Mouse (Mus musculus) common myeloid progenitor, adult 5-6 weeks (primary cell): ENCODE results near the gene Cnn2. TPM values are rescaled to one million over a fixed set of nuclear protein-coding genes. Genes with fewer than 3 reads are reported as not detected.
"Not testable (repeated sequence)": the region's sequence is repeated elsewhere in the genome, so short reads cannot be mapped to it uniquely, and the experiment has no call there.

Source experiments
- ATAC-seq: replicated peaks from 2 replicates; pipeline ENCODE4 v1.8.0; 2016; ENCODE audit warnings: low read depth, mild to moderate bottlenecking, moderate TSS enrichment, inconsistent platforms; ENCODE audit not compliant: poor library complexity, severe bottlenecking
- total RNA-seq: library from RNA; stranded (forward); fragments of 200-1000, 187-1606 nt; gene quantifications from 2 replicates; pipeline ENCODE4 v1.2.3, GENCODE M21; 2017

Gene Cnn2
- 62.2 and 72.9 TPM in 2 replicates for total RNA-seq

- ATAC-seq = no peak
These were observed at the start of gene Cnn2 for GRCm38 (mm10) chr10:79988506-79989271. TSS of gene Cnn2 (plus strand) at chr10:79988584.

GRCm38 (mm10) chr10:79940749-79941148 is 47.6 kb upstream of the Cnn2 start:
- peak; percentile 53 for ATAC-seq

GRCm38 (mm10) chr10:79942988-79943387 is 45.4 kb upstream of the Cnn2 start:
- no peak for ATAC-seq

GRCm38 (mm10) chr10:79943471-79943901 is 44.9 kb upstream of the Cnn2 start:
- no peak for ATAC-seq

- no peak for ATAC-seq
These were observed 42.7 kb upstream of the Cnn2 start for GRCm38 (mm10) chr10:79945507-79946234.

- peak; percentile 58 for ATAC-seq
These were observed 41.5 kb upstream of the Cnn2 start for GRCm38 (mm10) chr10:79946752-79947322.

GRCm38 (mm10) chr10:79947502-79947901 is 40.9 kb upstream of the Cnn2 start:
- no peak for ATAC-seq

- ATAC-seq = no peak
These were observed 38.5 kb upstream of the Cnn2 start for GRCm38 (mm10) chr10:79949873-79950272.

GRCm38 (mm10) chr10:79950661-79951060 is 37.7 kb upstream of the Cnn2 start:
- no peak for ATAC-seq

- ATAC-seq = no peak
These were observed 34.4 kb upstream of the Cnn2 start for GRCm38 (mm10) chr10:79953946-79954345.

GRCm38 (mm10) chr10:79955691-79956090 is 32.7 kb upstream of the Cnn2 start:
- no peak for ATAC-seq

- ATAC-seq = no peak
These were observed 31.7 kb upstream of the Cnn2 start for GRCm38 (mm10) chr10:79956643-79957154.

GRCm38 (mm10) chr10:79958140-79958816 is 30.1 kb upstream of the Cnn2 start:
- ATAC-seq = peak; percentile 72

GRCm38 (mm10) chr10:79959412-79959811 is 29.0 kb upstream of the Cnn2 start:
- ATAC-seq = not testable (repeated sequence)

- ATAC-seq = peak; percentile 84
These were observed 28.4 kb upstream of the Cnn2 start, which contains the start of gene Wdr18 for GRCm38 (mm10) chr10:79959847-79960601. TSS of gene Wdr18 (plus strand) at chr10:79960152.

- ATAC-seq = no peak
These were observed 27.6 kb upstream of the Cnn2 start for GRCm38 (mm10) chr10:79960671-79961294.

- no peak for ATAC-seq
These were observed 23.7 kb upstream of the Cnn2 start for GRCm38 (mm10) chr10:79964727-79965126.

- no peak for ATAC-seq
These were observed 23.1 kb upstream of the Cnn2 start for GRCm38 (mm10) chr10:79965325-79965724.

GRCm38 (mm10) chr10:79966886-79967400 is 21.4 kb upstream of the Cnn2 start:
- no peak for ATAC-seq
